In the genomic region with DNA sequence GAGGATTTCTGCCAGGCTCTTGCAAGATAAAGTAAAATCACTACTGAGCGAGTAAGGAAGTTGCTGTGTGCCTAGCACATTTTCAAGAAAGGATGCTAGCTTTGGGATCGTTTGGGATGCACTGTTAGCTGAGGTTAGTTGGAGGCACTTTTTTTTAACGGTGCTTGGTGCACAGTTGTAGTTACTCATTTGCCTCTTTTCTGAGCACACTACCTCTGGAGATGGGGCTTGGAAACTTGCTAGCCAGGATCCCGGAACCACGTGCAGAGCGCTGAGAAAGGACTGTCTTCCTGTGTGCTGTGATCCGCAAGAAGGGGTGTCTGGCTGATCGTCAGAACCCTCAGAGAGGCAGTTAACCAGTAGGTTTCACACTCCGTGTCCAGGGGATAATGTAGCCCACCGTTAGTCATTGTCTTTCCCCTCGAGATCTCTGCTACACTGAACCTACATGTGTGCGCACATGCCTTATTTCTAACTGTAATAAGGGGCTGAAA, we compare ENCODE assay signal across 8 mouse cellular contexts. TPM values are rescaled to one million over a fixed set of nuclear protein-coding genes. Genes with fewer than 3 reads are reported as not detected.
DNase-seq lines count a peak whose midpoint lies in the region; ATAC-seq and TF ChIP-seq lines count a peak whose summit lies in the region.

No protein-coding gene starts in this region.

- no peak for TF ChIP-seq POLR2A in cerebellum, adult 2 months (IDR thresholded peaks at IDR 0.05; ENCODE audit: borderline replicate concordance, insufficient read depth, low read length)
- no peak for TF ChIP-seq POLR2A in brain, embryonic 14.5 days (IDR thresholded peaks at IDR 0.05; ENCODE audit: borderline replicate concordance, extremely low read depth, insufficient read depth, insufficient read length, poor library complexity, severe bottlenecking)
- TF ChIP-seq POLR2A in heart, adult 2 months (IDR thresholded peaks at IDR 0.05; ENCODE audit: insufficient read depth, low read depth, low read length), result no peak

- no peak overlapping the region for H3K27ac ChIP-seq in cerebellum, adult 2 months (ENCODE audit: insufficient read depth, low read length)
- H3K27ac ChIP-seq in hindbrain, embryonic 16.5 days (ENCODE audit: low read depth, low read length), result no peak overlapping the region
- H3K27ac ChIP-seq in heart, adult 2 months, result no peak overlapping the region

- peak overlapping the region; percentile 82 for H3K4me2 ChIP-seq in hindbrain, embryonic 16.5 days (ENCODE audit: low read length)

- H3K36me3 ChIP-seq in hindbrain, embryonic 16.5 days (ENCODE audit: control insufficient read depth, insufficient read depth, low read length), result no peaks in the 10 kb centered on the region
- H3K36me3 ChIP-seq in heart, adult 2 months (ENCODE audit: control insufficient read depth, insufficient read depth, low read length), result no peaks in the 10 kb centered on the region

- H3K79me2 ChIP-seq in heart, adult 2 months (replicated peaks; ENCODE audit: control insufficient read depth, insufficient read depth, low read length), result no peaks in the 10 kb centered on the region

- no peak for DNase-seq in cerebellum, adult 2 months
- DNase-seq in cerebellum, adult 18-20 months, result no peak
- DNase-seq in brain, embryonic 14.5 days (ENCODE audit: low read depth), result peak; percentile 36
- DNase-seq in thymus, postnatal 4 days, result peak; percentile 46
- DNase-seq in gastrocnemius, adult 18-20 months (ENCODE audit: low spot score), result no peak
- no peak for DNase-seq in heart, adult 2 months

- WGBS in cerebellum, adult 2 months, result 13% methylated on average over 12 of the region's 12 CpGs
- 18% methylated on average over 12 of the region's 12 CpGs for WGBS in hindbrain, embryonic 16.5 days
- WGBS in heart, adult 2 months, result 19% methylated on average over 12 of the region's 12 CpGs

- no peak for TF ChIP-seq CTCF in cerebellum, adult 2 months (IDR thresholded peaks at IDR 0.05; ENCODE audit: borderline replicate concordance, insufficient read depth, low read depth, low read length)
- no peak for TF ChIP-seq CTCF in brain, embryonic 14.5 days (IDR thresholded peaks at IDR 0.05; ENCODE audit: borderline replicate concordance, extremely low read depth, insufficient read depth, insufficient read length)
- no peak for TF ChIP-seq CTCF in heart, adult 2 months (IDR thresholded peaks at IDR 0.05)

- no peak overlapping the region for H3K9ac ChIP-seq in hindbrain, embryonic 16.5 days (ENCODE audit: low read depth, low read length)
- no peak overlapping the region for H3K9ac ChIP-seq in heart, adult 2 months (ENCODE audit: low read depth, low read length)

- H3K4me3 ChIP-seq in cerebellum, adult 2 months (replicated peaks; ENCODE audit: insufficient read depth, low read depth, low read length), result peak overlapping the region; percentile 19
- H3K4me3 ChIP-seq in hindbrain, embryonic 16.5 days (ENCODE audit: low read length), result peak overlapping the region; percentile 42
- H3K4me3 ChIP-seq in heart, adult 2 months, result no peak overlapping the region

- ATAC-seq in hindbrain, embryonic 16.5 days, result no peak
- peak; percentile 38 for ATAC-seq in megakaryocyte, adult 5-6 weeks (ENCODE audit: poor library complexity, severe bottlenecking)

- intact Hi-C loops in heart, adult 2 months (cut with DNase I), result no loop called here

- no peaks in the 10 kb centered on the region for H3K9me3 ChIP-seq in hindbrain, embryonic 16.5 days (ENCODE audit: control insufficient read depth, low read length)

- no peaks in the 10 kb centered on the region for H3K27me3 ChIP-seq in cerebellum, adult 2 months (ENCODE audit: control insufficient read depth, insufficient read depth, low read length)
- H3K27me3 ChIP-seq in hindbrain, embryonic 16.5 days (replicated peaks; ENCODE audit: control insufficient read depth, insufficient read depth, low read length), result peaks cover 5% of the 10 kb centered on the region; the same call in 1 of the 2 replicates
- H3K27me3 ChIP-seq in heart, adult 2 months (ENCODE audit: control insufficient read depth, insufficient read depth, low read length), result peaks cover 4% of the 10 kb centered on the region

- TF ChIP-seq EP300 in heart, adult 2 months (IDR thresholded peaks at IDR 0.05; ENCODE audit: insufficient read depth, low read depth, low read length), result no peak

- H3K4me1 ChIP-seq in cerebellum, adult 2 months (ENCODE audit: control insufficient read depth, insufficient read depth, low read length), result peaks cover 8% of the 10 kb centered on the region
- H3K4me1 ChIP-seq in hindbrain, embryonic 16.5 days (ENCODE audit: control insufficient read depth, insufficient read depth, low read depth, low read length), result peaks cover 14% of the 10 kb centered on the region
- H3K4me1 ChIP-seq in heart, adult 2 months (ENCODE audit: control insufficient read depth, insufficient read depth, low read length), result no peaks in the 10 kb centered on the region; the same call in 1 of the 2 replicates

RNA-seq across cellular contexts. Expression of a gene that starts 0.6 kb away (rescaled TPM):
- 3.4 and 8.4 TPM in 2 replicates for polyA plus RNA-seq in cerebellum, adult 2 months (2012; rRNA removed)
- polyA plus RNA-seq in brain, embryonic 14.5 days (2012; rRNA removed), result 6.0 and 9.2 TPM in 2 replicates
- 8.3 and 9.0 TPM in 2 replicates for polyA plus RNA-seq in hindbrain, embryonic 16.5 days (2015; fragmentation: Nextera tagmentation; extraction: Ambion mirVana)
- 0.09 and 0.16 TPM in 2 replicates for total RNA-seq in megakaryocyte, adult 5-6 weeks (2015)
- total RNA-seq in megakaryocyte, adult 5-6 weeks (2017), result 0.11 TPM in 1 of 2 replicates, not detected in the other
- under 1 TPM; 0.14 to 0.24 TPM for total RNA-seq in gastrocnemius, adult 18-20 months (2021)
- not detected for total RNA-seq in heart, adult 2 months (2021)
- polyA plus RNA-seq in heart, adult 2 months (2012; rRNA removed), result not detected in 2 replicates

Comparison
In these comparisons a context has a peak if more than half of its experiments do, and no peak if none do; other contexts are left out.
1. DNase-seq: peak in brain, embryonic 14.5 days (single experiment) and thymus, postnatal 4 days (single experiment); none in cerebellum, adult 2 months (0 of 2), cerebellum, adult 18-20 months (0 of 2), gastrocnemius, adult 18-20 months (single experiment) and heart, adult 2 months (0 of 2).